Mouse (Mus musculus) yolk sac, embryonic 10.5 days (tissue): ENCODE results near the gene Olfr1466.

Experiments used
- DNase-seq: peaks from one replicate; pipeline ENCODE4 v3.0.0-alpha.2; 2017; ENCODE audit warnings: low spot score

Olfr1466 gene

GRCm38 (mm10) chr19:13338562-13338961, at the start of gene Olfr1466:
TSS of gene Olfr1466 (plus strand) at chr19:13338862.
- DNase-seq, result no peak

GRCm38 (mm10) chr19:13315441-13315840, 23.2 kb upstream of the Olfr1466 start, which contains the start of gene Olfr1465:
TSS of gene Olfr1465 (minus strand) at chr19:13315541.
- no peak for DNase-seq

- DNase-seq, result no peak
These were observed 23.3 kb downstream of the Olfr1466 start, which contains the start of gene Olfr1467 for GRCm38 (mm10) chr19:13361936-13362335. TSS of gene Olfr1467 (plus strand) at chr19:13362236.
